Mouse (Mus musculus) stomach, embryonic 14.5 days (tissue): ENCODE data around the gene Igf2r. TPM values are rescaled to one million over a fixed set of nuclear protein-coding genes. Genes with fewer than 3 reads are reported as not detected.
"Not testable (repeated sequence)": the region's sequence is repeated elsewhere in the genome, so short reads cannot be mapped to it uniquely, and the experiment has no call there.

Experiments
- ATAC-seq: fragments of 200-750 bp; cut with Nextera tagmentation; 2 replicates; pipeline ENCODE4 v1.8.0; 2017; ENCODE audit warnings: low read depth, moderate TSS enrichment; ENCODE audit not compliant: insufficient number of reproducible peaks, insufficient read depth, low FRiP score
- H3K27ac ChIP-seq: fragments of 300-500 bp; sonication (generic); 2 replicates; pipeline ENCODE4 v1.5.1; 2014; ENCODE audit warnings: mild to moderate bottlenecking, low read length, moderate library complexity, mixed read lengths
- H3K27me3 ChIP-seq: fragments of 300-500 bp; sonication (generic); 2 replicates; pipeline ENCODE4 v1.6.1; 2014; ENCODE audit warnings: low read length, control low read depth, mixed read lengths; ENCODE audit not compliant: control insufficient read depth, insufficient read depth
- H3K36me3 ChIP-seq: fragments of 300-500 bp; sonication (generic); 2 replicates; pipeline ENCODE4 v1.6.1; 2014; ENCODE audit warnings: mild to moderate bottlenecking, control low read depth, low read length, moderate library complexity, mixed read lengths; ENCODE audit not compliant: control insufficient read depth, insufficient read depth
- H3K4me1 ChIP-seq: fragments of 300-500 bp; sonication (generic); 2 replicates; pipeline ENCODE4 v1.6.1; 2014; ENCODE audit warnings: low read length, control low read depth, mixed read lengths; ENCODE audit not compliant: control insufficient read depth, insufficient read depth
- H3K4me2 ChIP-seq: fragments of 300-500 bp; sonication (generic); replicated peaks from 2 replicates; pipeline ENCODE4 v1.6.1; 2014; ENCODE audit warnings: low read depth, low read length, control low read depth
- H3K4me3 ChIP-seq: fragments of 300-500 bp; sonication (generic); 2 replicates; pipeline ENCODE4 v1.5.1; 2014; ENCODE audit warnings: low read depth, low read length, control low read depth
- H3K9ac ChIP-seq: fragments of 300-500 bp; sonication (generic); replicated peaks from 2 replicates; pipeline ENCODE4 v1.6.1; 2014; ENCODE audit warnings: low read depth, mild to moderate bottlenecking, control low read depth, low read length, moderate library complexity, mixed read lengths
- H3K9me3 ChIP-seq: fragments of 300-500 bp; sonication (generic); 2 replicates; pipeline ENCODE4 v1.6.1; 2016; ENCODE audit warnings: low read depth, low read length, control low read depth; ENCODE audit not compliant: control insufficient read depth
- whole genome bisulfite sequencing: fragments of 180-500 bp; shearing (Covaris S2); extraction: QIAGEN DNeasy Blood & Tissue Kit; methylation state at CpG from one replicate; pipeline ENCODE4 v1.1.7; 2014; 5-methylcytosine and 5-hydroxymethylcytosine counted together
- polyA plus RNA-seq: library from polyadenylated mRNA; unstranded; fragments of >200 nt; fragmentation: Nextera tagmentation; extraction: Ambion mirVana; gene quantifications from 2 replicates; pipeline ENCODE4 v1.2.1, GENCODE M21; 2014

Igf2r gene
- polyA plus RNA-seq, 1 experiment from 2014 or later: 46.0 TPM

- no peak overlapping the region for H3K27ac ChIP-seq
Observed at GRCm38 (mm10) chr17:12688427-12689110, 80.9 kb downstream of the Igf2r start.

GRCm38 (mm10) chr17:12684928-12685624 is 84.4 kb downstream of the Igf2r start:
- Histone ChIP-seq H3K4me3 (no peak overlapping the region), H3K36me3 (peaks cover 61% of the 10 kb centered on the region), H3K27me3 (no peaks in the 10 kb centered on the region), H3K9ac (no peak overlapping the region), H3K9me3 (no peaks in the 10 kb centered on the region), H3K4me1 (no peaks in the 10 kb centered on the region), H3K27ac (no peak overlapping the region), H3K4me2 (no peak overlapping the region)
- ATAC-seq: no peak
- WGBS: 78% methylated on average over 7 of the region's 7 CpGs

More at GRCm38 (mm10) chr17:12688427-12689110, 80.9 kb downstream of the Igf2r start:
- H3K9ac ChIP-seq: no peak overlapping the region
- no peak; the same call in 1 of the 2 replicates for ATAC-seq
- no peak overlapping the region for H3K4me2 ChIP-seq
- H3K4me3 ChIP-seq: no peak overlapping the region
- no peaks in the 10 kb centered on the region for H3K9me3 ChIP-seq
- 81% methylated on average over 20 of the region's 20 CpGs for WGBS
- no peaks in the 10 kb centered on the region for H3K4me1 ChIP-seq
- H3K27me3 ChIP-seq: no peaks in the 10 kb centered on the region
- peaks cover 71% of the 10 kb centered on the region for H3K36me3 ChIP-seq

- H3K4me3 ChIP-seq: no peak overlapping the region
- 60% methylated on average over 4 of the region's 4 CpGs for WGBS
Observed at GRCm38 (mm10) chr17:12684412-12684811, 85.1 kb downstream of the Igf2r start.

GRCm38 (mm10) chr17:12683582-12683981 is 85.9 kb downstream of the Igf2r start:
- peaks cover 54% of the 10 kb centered on the region for H3K36me3 ChIP-seq
- 86% methylated on average over 13 of the region's 13 CpGs for WGBS
- no peak overlapping the region for H3K4me2 ChIP-seq
- H3K27me3 ChIP-seq: no peaks in the 10 kb centered on the region
- ATAC-seq: no peak
- no peak overlapping the region for H3K4me3 ChIP-seq
- no peak overlapping the region for H3K27ac ChIP-seq
- H3K9me3 ChIP-seq: no peaks in the 10 kb centered on the region
- H3K4me1 ChIP-seq: no peaks in the 10 kb centered on the region
- no peak overlapping the region for H3K9ac ChIP-seq

More at GRCm38 (mm10) chr17:12684412-12684811, 85.1 kb downstream of the Igf2r start:
- no peak for ATAC-seq
- no peaks in the 10 kb centered on the region for H3K27me3 ChIP-seq
- H3K36me3 ChIP-seq: peaks cover 56% of the 10 kb centered on the region
- H3K4me1 ChIP-seq: no peaks in the 10 kb centered on the region
- no peak overlapping the region for H3K4me2 ChIP-seq
- no peaks in the 10 kb centered on the region for H3K9me3 ChIP-seq
- H3K9ac ChIP-seq: no peak overlapping the region
- no peak overlapping the region for H3K27ac ChIP-seq

- no peak overlapping the region for H3K27ac ChIP-seq
- no peaks in the 10 kb centered on the region for H3K27me3 ChIP-seq
- H3K4me2 ChIP-seq: no peak overlapping the region
- H3K4me1 ChIP-seq: no peaks in the 10 kb centered on the region
- peaks cover 11% of the 10 kb centered on the region for H3K36me3 ChIP-seq
- no peak overlapping the region for H3K9ac ChIP-seq
- no peak overlapping the region for H3K4me3 ChIP-seq
- no peak for ATAC-seq
- no peaks in the 10 kb centered on the region for H3K9me3 ChIP-seq
Observed at GRCm38 (mm10) chr17:12678261-12678660, 91.2 kb downstream of the Igf2r start.

GRCm38 (mm10) chr17:12677139-12677538 is 92.3 kb downstream of the Igf2r start:
- Histone ChIP-seq H3K4me1 (no peaks in the 10 kb centered on the region), H3K9me3 (no peaks in the 10 kb centered on the region), H3K36me3 (peaks cover 3% of the 10 kb centered on the region; the same call in 1 of the 2 replicates), H3K4me3 (no peak overlapping the region), H3K4me2 (no peak overlapping the region), H3K27me3 (no peaks in the 10 kb centered on the region), H3K9ac (no peak overlapping the region), H3K27ac (no peak overlapping the region)
- ATAC-seq: no peak

- Histone ChIP-seq H3K36me3 (no peaks in the 10 kb centered on the region), H3K27ac (no peak within 1 kb of the TSS), H3K9me3 (no peaks in the 10 kb centered on the region), H3K27me3 (no peaks in the 10 kb centered on the region), H3K4me1 (no peaks in the 10 kb centered on the region), H3K4me3 (no peak within 1 kb of the TSS), H3K4me2 (no peak within 1 kb of the TSS), H3K9ac (no peak within 1 kb of the TSS)
- no peak for ATAC-seq
- WGBS: 78% methylated on average over 7 of the region's 7 CpGs
Observed at GRCm38 (mm10) chr17:12675646-12676045, 93.8 kb downstream of the Igf2r start, which contains the start of gene Slc22a1. Gene Slc22a1 (minus strand): TSS chr17:12675829.

- not testable (repeated sequence) for H3K27ac ChIP-seq, H3K9ac ChIP-seq, H3K27me3 ChIP-seq, H3K4me3 ChIP-seq, H3K4me1 ChIP-seq, H3K9me3 ChIP-seq, ATAC-seq, H3K36me3 ChIP-seq, H3K4me2 ChIP-seq
- WGBS: 85% methylated on average over 7 of the region's 7 CpGs
Observed at GRCm38 (mm10) chr17:12674980-12675379, 94.5 kb downstream of the Igf2r start.
